Mouse (Mus musculus): ENCODE measurements around the gene Vsir.

DNA sequence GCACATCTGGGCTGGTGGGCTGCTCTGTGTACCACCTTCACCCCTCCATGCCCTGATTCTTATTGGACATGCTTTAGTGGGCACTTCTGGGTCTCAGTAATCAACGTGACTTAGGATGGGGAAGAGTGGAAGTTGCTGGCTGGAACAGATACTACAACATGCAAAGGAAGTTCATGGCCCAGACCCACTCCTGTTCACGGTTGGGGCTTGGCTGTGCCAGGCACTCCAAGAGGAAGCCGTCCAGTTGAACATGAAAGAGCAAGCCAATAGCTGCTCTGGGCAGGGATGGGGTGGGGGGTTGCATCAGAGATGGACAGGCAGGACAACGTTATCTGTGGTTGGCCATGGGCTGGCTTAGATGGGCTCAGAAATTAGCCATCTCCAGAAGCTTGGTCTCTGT is 21.3 kb downstream of the Vsir start:
- TF ChIP-seq CTCF (IDR thresholded peaks at IDR 0.05; ENCODE audit: borderline replicate concordance, insufficient read depth, low read depth, low read length) (no peak), POLR2A (IDR thresholded peaks at IDR 0.05; ENCODE audit: borderline replicate concordance, insufficient read depth, low read length) (no peak)
